Mouse (Mus musculus): Measurements from ENCODE around the gene Ank2. TPM values are rescaled to one million over a fixed set of nuclear protein-coding genes. Genes with fewer than 3 reads are reported as not detected.
A peak's percentile ranks its signal among the peaks of the same experiment; 100 is the strongest.
"Not testable (repeated sequence)": the region's sequence is repeated elsewhere in the genome, so short reads cannot be mapped to it uniquely, and the experiment has no call there.

Gene Ank2
- polyA plus RNA-seq, 1 experiment from 2014 or later, result 204 TPM

- Histone ChIP-seq H3K36me3 (replicated peaks; ENCODE audit: control insufficient read depth, insufficient read depth) (no peaks in the 10 kb centered on the region), H3K27me3 (ENCODE audit: control insufficient read depth, insufficient read depth, low read length) (no peaks in the 10 kb centered on the region), H3K9ac (peak overlapping the region; percentile 78), H3K4me1 (replicated peaks; ENCODE audit: control insufficient read depth, insufficient read depth, low read length) (peaks cover 27% of the 10 kb centered on the region), H3K27ac (peak overlapping the region; percentile 94), H3K9me3 (ENCODE audit: control insufficient read depth, low read length) (no peaks in the 10 kb centered on the region), H3K4me3 (replicated peaks; ENCODE audit: low read length) (peak overlapping the region; percentile 56), H3K4me2 (replicated peaks) (peak overlapping the region; percentile 67)
- peak; percentile 98 for ATAC-seq (ENCODE audit: low FRiP score)
- DNase-seq (ENCODE audit: low spot score), result peak; percentile 82
- 15% methylated on average over 23 of the region's 23 CpGs for WGBS
Measured at GRCm38 (mm10) chr3:127408684-127409550, 90.2 kb downstream of the Ank2 start.

- H3K9ac ChIP-seq, result peak overlapping the region; percentile 78
- no peaks in the 10 kb centered on the region for H3K27me3 ChIP-seq (ENCODE audit: control insufficient read depth, insufficient read depth, low read length)
- H3K4me1 ChIP-seq (replicated peaks; ENCODE audit: control insufficient read depth, insufficient read depth, low read length), result peaks cover 27% of the 10 kb centered on the region
- DNase-seq (ENCODE audit: low spot score), result no peak
- no peaks in the 10 kb centered on the region for H3K9me3 ChIP-seq (ENCODE audit: control insufficient read depth, low read length)
- peak overlapping the region; percentile 67 for H3K4me2 ChIP-seq (replicated peaks)
- 8% methylated on average over 9 of the region's 9 CpGs for WGBS
- peak overlapping the region; percentile 94 for H3K27ac ChIP-seq
- ATAC-seq (ENCODE audit: low FRiP score), result peak; percentile 46
- peak overlapping the region; percentile 56 for H3K4me3 ChIP-seq (replicated peaks; ENCODE audit: low read length)
- H3K36me3 ChIP-seq (replicated peaks; ENCODE audit: control insufficient read depth, insufficient read depth), result no peaks in the 10 kb centered on the region
Measured at GRCm38 (mm10) chr3:127407868-127408574, 91.1 kb downstream of the Ank2 start.

- peak overlapping the region; percentile 5; the same call in 1 of the 2 replicates for H3K9ac ChIP-seq
- H3K36me3 ChIP-seq (replicated peaks; ENCODE audit: control insufficient read depth, insufficient read depth), result no peaks in the 10 kb centered on the region
- H3K4me2 ChIP-seq (replicated peaks), result peak overlapping the region; percentile 67
- ATAC-seq (ENCODE audit: low FRiP score) (no peak), DNase-seq (ENCODE audit: low spot score) (no peak)
- H3K4me3 ChIP-seq (replicated peaks; ENCODE audit: low read length), result peak overlapping the region; percentile 56
- peaks cover 27% of the 10 kb centered on the region for H3K4me1 ChIP-seq (replicated peaks; ENCODE audit: control insufficient read depth, insufficient read depth, low read length)
- 92% methylated on average over 4 of the region's 4 CpGs for WGBS
- H3K27ac ChIP-seq, result peak overlapping the region; percentile 34; the same call in 1 of the 2 replicates
- H3K9me3 ChIP-seq (ENCODE audit: control insufficient read depth, low read length), result no peaks in the 10 kb centered on the region
- H3K27me3 ChIP-seq (ENCODE audit: control insufficient read depth, insufficient read depth, low read length), result no peaks in the 10 kb centered on the region
Measured at GRCm38 (mm10) chr3:127406883-127407282, 92.3 kb downstream of the Ank2 start.

- Histone ChIP-seq H3K27me3 (ENCODE audit: control insufficient read depth, insufficient read depth, low read length) (no peaks in the 10 kb centered on the region), H3K4me3 (replicated peaks; ENCODE audit: low read length) (no peak overlapping the region), H3K4me2 (replicated peaks) (no peak overlapping the region), H3K36me3 (replicated peaks; ENCODE audit: control insufficient read depth, insufficient read depth) (no peaks in the 10 kb centered on the region), H3K4me1 (replicated peaks; ENCODE audit: control insufficient read depth, insufficient read depth, low read length) (peaks cover 25% of the 10 kb centered on the region), H3K9ac (no peak overlapping the region), H3K27ac (0 out of 2 replicates have a peak overlapping the region, but pooled peaks have one; percentile 26), H3K9me3 (ENCODE audit: control insufficient read depth, low read length) (no peaks in the 10 kb centered on the region)
- WGBS, result 35% methylated on average over 3 of the region's 3 CpGs
- no peak for ATAC-seq (ENCODE audit: low FRiP score)
- no peak for DNase-seq (ENCODE audit: low spot score)
Measured at GRCm38 (mm10) chr3:127404371-127404770, 94.8 kb downstream of the Ank2 start.

- Histone ChIP-seq H3K36me3 (replicated peaks; ENCODE audit: control insufficient read depth, insufficient read depth) (0 out of 2 replicates have a peak, but pooled peaks cover 6% of the 10 kb centered on the region), H3K27ac (no peak overlapping the region), H3K9me3 (ENCODE audit: control insufficient read depth, low read length) (no peaks in the 10 kb centered on the region), H3K4me1 (replicated peaks; ENCODE audit: control insufficient read depth, insufficient read depth, low read length) (peaks cover 8% of the 10 kb centered on the region), H3K9ac (no peak overlapping the region), H3K4me3 (replicated peaks; ENCODE audit: low read length) (no peak overlapping the region), H3K4me2 (replicated peaks) (no peak overlapping the region), H3K27me3 (ENCODE audit: control insufficient read depth, insufficient read depth, low read length) (no peaks in the 10 kb centered on the region)
- ATAC-seq (ENCODE audit: low FRiP score) (no peak), DNase-seq (ENCODE audit: low spot score) (no peak)
- 71% methylated on average over 5 of the region's 5 CpGs for WGBS
Measured at GRCm38 (mm10) chr3:127400976-127401375, 98.2 kb downstream of the Ank2 start.

- not testable (repeated sequence) for ATAC-seq (ENCODE audit: low FRiP score); H3K27me3 ChIP-seq (ENCODE audit: control insufficient read depth, insufficient read depth, low read length)
- WGBS, result 97% methylated on average over 3 of the region's 3 CpGs
Measured at GRCm38 (mm10) chr3:127400468-127400867, 98.7 kb downstream of the Ank2 start.

GRCm38 (mm10) chr3:127397774-127398173 lies 101.4 kb downstream of the Ank2 start:
- H3K27ac ChIP-seq, result no peak overlapping the region
- no peak overlapping the region for H3K4me3 ChIP-seq (replicated peaks; ENCODE audit: low read length)
- DNase-seq (ENCODE audit: low spot score), result no peak
- 98% methylated on average over 9 of the region's 9 CpGs for WGBS
- ATAC-seq (ENCODE audit: low FRiP score), result no peak
- H3K4me2 ChIP-seq (replicated peaks), result no peak overlapping the region
- H3K9me3 ChIP-seq (ENCODE audit: control insufficient read depth, low read length), result no peaks in the 10 kb centered on the region
- H3K36me3 ChIP-seq (replicated peaks; ENCODE audit: control insufficient read depth, insufficient read depth), result 0 out of 2 replicates have a peak, but pooled peaks cover 6% of the 10 kb centered on the region
- H3K9ac ChIP-seq, result no peak overlapping the region
- H3K27me3 ChIP-seq (ENCODE audit: control insufficient read depth, insufficient read depth, low read length), result no peaks in the 10 kb centered on the region
- no peaks in the 10 kb centered on the region; the same call in 1 of the 2 replicates for H3K4me1 ChIP-seq (replicated peaks; ENCODE audit: control insufficient read depth, insufficient read depth, low read length)

More at GRCm38 (mm10) chr3:127400468-127400867, 98.7 kb downstream of the Ank2 start:
- not testable (repeated sequence) for H3K36me3 ChIP-seq (replicated peaks; ENCODE audit: control insufficient read depth, insufficient read depth); H3K9me3 ChIP-seq (ENCODE audit: control insufficient read depth, low read length); H3K4me3 ChIP-seq (replicated peaks; ENCODE audit: low read length); DNase-seq (ENCODE audit: low spot score); H3K9ac ChIP-seq; H3K27ac ChIP-seq; H3K4me2 ChIP-seq (replicated peaks); H3K4me1 ChIP-seq (replicated peaks; ENCODE audit: control insufficient read depth, insufficient read depth, low read length)

- no peak for ATAC-seq (ENCODE audit: low FRiP score)
- WGBS, result 92% methylated on average over 8 of the region's 8 CpGs
Measured at GRCm38 (mm10) chr3:127395202-127395601, 103.9 kb downstream of the Ank2 start.

GRCm38 (mm10) chr3:127387016-127387517 lies 112.1 kb downstream of the Ank2 start:
- 18% methylated on average over 14 of the region's 14 CpGs for WGBS
- no peak overlapping the region for H3K4me3 ChIP-seq (replicated peaks; ENCODE audit: low read length)
- peak overlapping the region; percentile 38; the same call in 1 of the 2 replicates for H3K27ac ChIP-seq
- no peak overlapping the region for H3K9ac ChIP-seq
- peaks cover 4% of the 10 kb centered on the region; the same call in 1 of the 2 replicates for H3K4me1 ChIP-seq (replicated peaks; ENCODE audit: control insufficient read depth, insufficient read depth, low read length)
- DNase-seq (ENCODE audit: low spot score), result peak; percentile 75
- H3K9me3 ChIP-seq (ENCODE audit: control insufficient read depth, low read length), result no peaks in the 10 kb centered on the region
- H3K27me3 ChIP-seq (ENCODE audit: control insufficient read depth, insufficient read depth, low read length), result no peaks in the 10 kb centered on the region
- no peak overlapping the region for H3K4me2 ChIP-seq (replicated peaks)
- peak; percentile 91 for ATAC-seq (ENCODE audit: low FRiP score)
- H3K36me3 ChIP-seq (replicated peaks; ENCODE audit: control insufficient read depth, insufficient read depth), result no peaks in the 10 kb centered on the region

More at GRCm38 (mm10) chr3:127395202-127395601, 103.9 kb downstream of the Ank2 start:
- H3K9me3 ChIP-seq (ENCODE audit: control insufficient read depth, low read length), result no peaks in the 10 kb centered on the region
- H3K27ac ChIP-seq, result no peak overlapping the region
- H3K9ac ChIP-seq, result no peak overlapping the region
- no peak overlapping the region for H3K4me3 ChIP-seq (replicated peaks; ENCODE audit: low read length)
- no peak overlapping the region for H3K4me2 ChIP-seq (replicated peaks)
- 0 out of 2 replicates have a peak, but pooled peaks cover 6% of the 10 kb centered on the region for H3K36me3 ChIP-seq (replicated peaks; ENCODE audit: control insufficient read depth, insufficient read depth)
- no peak for DNase-seq (ENCODE audit: low spot score)
- H3K4me1 ChIP-seq (replicated peaks; ENCODE audit: control insufficient read depth, insufficient read depth, low read length), result no peaks in the 10 kb centered on the region
- H3K27me3 ChIP-seq (ENCODE audit: control insufficient read depth, insufficient read depth, low read length), result no peaks in the 10 kb centered on the region
